Mouse (Mus musculus): ENCODE measurements around the gene Pygm. TPM values are rescaled to one million over a fixed set of nuclear protein-coding genes. Genes with fewer than 3 reads are reported as not detected.

The Pygm gene
- polyA plus RNA-seq, 1 experiment = not detected

- peaks cover 78% of the 10 kb centered on the region for H3K4me1 ChIP-seq (ENCODE audit: control insufficient read depth, insufficient read depth, low read length)
- H3K27ac ChIP-seq (ENCODE audit: insufficient read depth, low read depth, low read length) = peak overlapping the region; percentile 60; the same call in 1 of the 2 replicates
- TF ChIP-seq CTCF (IDR thresholded peaks at IDR 0.05; ENCODE audit: insufficient read depth, low read depth, low read length) (no peak), POLR2A (IDR thresholded peaks at IDR 0.05; ENCODE audit: insufficient read depth, low read depth, low read length) (no peak)
- no peak overlapping the region for H3K4me3 ChIP-seq (ENCODE audit: insufficient read depth, low read depth, low read length)
- 27% methylated on average over 13 of the region's 13 CpGs for WGBS
Measured at GRCm38 (mm10) chr19:6426703-6427500, 42.7 kb downstream of the Pygm start.

DNA sequence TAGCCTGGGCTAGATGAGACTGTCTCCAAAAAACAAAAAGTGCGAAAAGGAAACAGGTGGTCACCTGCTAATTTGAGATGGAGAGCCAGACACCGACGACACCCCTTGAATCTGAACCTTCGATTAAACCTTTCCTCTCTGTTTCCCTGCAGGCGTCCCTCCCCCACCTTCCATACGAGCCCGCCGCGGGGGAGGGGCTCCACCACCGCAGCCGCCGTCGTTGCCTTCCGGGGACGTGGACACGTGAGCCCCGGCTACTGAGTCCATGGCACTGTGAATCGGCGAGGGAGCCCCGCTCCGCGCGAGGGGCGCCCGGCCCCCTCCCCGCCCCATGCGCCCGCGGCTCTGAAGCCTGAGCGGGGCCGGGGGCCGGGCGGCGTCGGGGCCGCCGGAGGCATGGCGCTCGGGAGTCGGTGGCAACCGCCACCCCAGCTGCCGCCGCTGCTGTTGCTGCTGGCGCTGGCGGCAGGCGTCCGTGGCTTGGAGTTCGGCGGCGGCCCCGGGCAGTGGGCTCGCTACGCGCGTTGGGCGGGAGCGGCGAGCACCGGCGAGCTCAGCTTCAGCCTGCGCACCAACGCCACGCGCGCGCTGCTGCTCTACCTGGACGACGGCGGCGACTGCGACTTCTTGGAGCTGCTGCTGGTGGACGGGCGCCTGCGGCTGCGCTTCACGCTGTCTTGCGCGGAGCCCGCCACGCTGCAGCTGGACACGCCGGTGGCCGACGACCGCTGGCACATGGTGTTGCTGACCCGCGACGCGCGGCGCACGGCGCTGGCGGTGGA, 43.6 kb downstream of the Pygm start:
- Histone ChIP-seq H3K27ac (ENCODE audit: insufficient read depth, low read depth, low read length) (peak overlapping the region; percentile 5; the same call in 1 of the 2 replicates), H3K4me3 (ENCODE audit: insufficient read depth, low read depth, low read length) (peak overlapping the region; percentile 24), H3K4me1 (ENCODE audit: control insufficient read depth, insufficient read depth, low read length) (peaks cover 81% of the 10 kb centered on the region)
- 10% methylated on average over 94 of the region's 94 CpGs for WGBS
- no peak for TF ChIP-seq CTCF (IDR thresholded peaks at IDR 0.05; ENCODE audit: insufficient read depth, low read depth, low read length)
- no peak for TF ChIP-seq POLR2A (IDR thresholded peaks at IDR 0.05; ENCODE audit: insufficient read depth, low read depth, low read length)

DNA sequence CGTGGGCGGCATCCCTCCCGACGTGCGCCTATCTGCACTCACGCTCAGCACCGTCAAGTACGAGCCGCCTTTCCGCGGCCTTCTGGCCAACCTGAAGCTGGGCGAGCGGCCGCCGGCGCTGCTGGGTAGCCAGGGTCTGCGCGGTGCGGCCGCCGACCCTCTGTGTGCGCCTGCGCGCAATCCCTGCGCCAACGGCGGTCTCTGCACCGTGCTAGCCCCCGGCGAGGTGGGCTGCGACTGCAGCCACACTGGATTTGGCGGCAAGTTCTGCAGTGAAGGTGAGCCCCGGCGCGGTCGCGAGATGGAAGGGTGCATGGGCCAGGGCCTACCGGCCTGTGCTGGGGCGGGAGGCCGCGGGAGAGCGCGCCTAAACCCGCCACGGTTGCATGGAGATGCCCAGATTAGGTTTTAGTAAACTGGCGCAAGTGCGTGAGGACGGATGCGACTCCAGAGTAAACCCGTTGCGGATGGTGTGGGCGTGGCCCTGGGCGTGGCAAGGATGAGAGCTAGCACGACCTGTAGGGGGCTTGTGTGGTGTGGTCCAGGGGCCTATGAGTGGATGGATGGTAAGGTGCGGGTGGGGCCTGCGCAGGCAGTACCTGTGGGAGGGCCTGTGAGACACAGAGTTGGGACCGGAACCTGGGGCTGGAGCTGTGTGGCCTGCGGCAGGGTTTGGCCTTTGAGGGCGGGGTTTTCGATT, 44.5 kb downstream of the Pygm start:
- TF ChIP-seq CTCF (IDR thresholded peaks at IDR 0.05; ENCODE audit: insufficient read depth, low read depth, low read length) (no peak), POLR2A (IDR thresholded peaks at IDR 0.05; ENCODE audit: insufficient read depth, low read depth, low read length) (no peak)
- peak overlapping the region; percentile 24 for H3K4me3 ChIP-seq (ENCODE audit: insufficient read depth, low read depth, low read length)
- peak overlapping the region; percentile 5; the same call in 1 of the 2 replicates for H3K27ac ChIP-seq (ENCODE audit: insufficient read depth, low read depth, low read length)
- 28% methylated on average over 60 of the region's 60 CpGs for WGBS
- H3K4me1 ChIP-seq (ENCODE audit: control insufficient read depth, insufficient read depth, low read length) = peaks cover 81% of the 10 kb centered on the region

DNA sequence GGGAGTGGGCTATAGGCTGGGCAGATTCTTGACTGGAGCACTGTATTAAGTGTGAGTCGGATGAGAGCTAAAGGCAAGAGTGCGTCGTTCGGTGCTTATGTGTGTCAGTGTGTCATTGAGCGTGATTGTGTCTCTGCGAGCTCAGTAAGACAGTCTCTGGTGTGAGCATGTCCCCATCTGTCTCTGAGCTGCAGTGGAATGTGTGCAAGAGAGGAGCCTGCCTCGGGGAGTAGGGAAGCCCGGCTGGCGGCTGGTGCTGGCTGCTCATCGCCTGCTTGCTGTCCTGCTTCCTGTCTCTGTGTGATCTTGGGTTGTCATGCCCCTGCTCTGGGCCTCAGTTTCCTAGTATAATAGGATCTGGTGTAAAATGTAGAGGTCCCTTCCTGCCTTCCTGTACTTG, 58.8 kb downstream of the Pygm start:
- TF ChIP-seq POLR2A (IDR thresholded peaks at IDR 0.05; ENCODE audit: insufficient read depth, low read depth, low read length) (no peak), CTCF (IDR thresholded peaks at IDR 0.05; ENCODE audit: insufficient read depth, low read depth, low read length) (no peak)
- 34% methylated on average over 10 of the region's 10 CpGs for WGBS
- Histone ChIP-seq H3K4me1 (ENCODE audit: control insufficient read depth, insufficient read depth, low read length) (peaks cover 76% of the 10 kb centered on the region), H3K4me3 (ENCODE audit: insufficient read depth, low read depth, low read length) (no peak overlapping the region), H3K27ac (ENCODE audit: insufficient read depth, low read depth, low read length) (no peak overlapping the region)

GRCm38 (mm10) chr19:6445761-6446423, 61.7 kb downstream of the Pygm start:
- 19% methylated on average over 10 of the region's 10 CpGs for WGBS
- Histone ChIP-seq H3K4me3 (ENCODE audit: insufficient read depth, low read depth, low read length) (no peak overlapping the region), H3K27ac (ENCODE audit: insufficient read depth, low read depth, low read length) (peak overlapping the region; percentile 35), H3K4me1 (ENCODE audit: control insufficient read depth, insufficient read depth, low read length) (peaks cover 84% of the 10 kb centered on the region)
- no peak for TF ChIP-seq POLR2A (IDR thresholded peaks at IDR 0.05; ENCODE audit: insufficient read depth, low read depth, low read length)
- TF ChIP-seq CTCF (IDR thresholded peaks at IDR 0.05; ENCODE audit: insufficient read depth, low read depth, low read length) = no peak

DNA sequence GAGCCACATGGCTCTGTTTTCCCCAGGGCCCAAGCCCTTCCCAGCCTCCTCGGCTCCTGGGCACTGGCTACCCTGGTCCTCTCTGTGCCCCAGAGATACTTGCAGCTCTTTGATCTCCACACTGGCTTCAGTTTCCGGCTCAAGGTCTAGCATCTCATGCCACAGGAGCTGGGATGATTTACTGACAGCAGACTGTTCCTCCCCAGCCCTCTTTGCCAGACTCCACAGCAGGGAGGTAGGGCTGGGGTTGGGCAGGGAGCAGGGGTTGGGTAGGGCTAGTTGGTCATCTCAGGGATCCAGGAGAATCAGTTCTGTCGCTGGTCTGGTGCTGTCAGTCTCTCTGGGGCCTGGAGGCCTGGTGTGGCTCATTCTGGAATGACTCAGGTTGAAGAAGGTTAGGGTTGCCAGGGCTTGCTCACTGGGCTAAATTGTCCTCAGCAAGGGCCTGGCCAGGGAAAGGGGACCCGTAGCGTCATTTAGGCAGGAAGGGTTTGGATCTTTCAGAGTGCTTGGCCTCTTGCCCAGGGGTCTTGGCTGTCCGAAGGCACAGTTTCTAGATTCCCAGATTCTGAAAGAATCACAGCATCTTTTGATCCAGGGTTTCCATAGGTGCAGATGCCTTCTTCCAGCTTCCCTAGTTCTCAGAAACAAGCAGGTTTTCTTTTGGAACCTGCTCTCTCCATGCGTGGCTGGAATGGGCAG, 62.7 kb downstream of the Pygm start:
- 35% methylated on average over 7 of the region's 7 CpGs for WGBS
- Histone ChIP-seq H3K27ac (ENCODE audit: insufficient read depth, low read depth, low read length) (peak overlapping the region; percentile 35), H3K4me1 (ENCODE audit: control insufficient read depth, insufficient read depth, low read length) (peaks cover 84% of the 10 kb centered on the region), H3K4me3 (ENCODE audit: insufficient read depth, low read depth, low read length) (no peak overlapping the region)
- no peak for TF ChIP-seq CTCF (IDR thresholded peaks at IDR 0.05; ENCODE audit: insufficient read depth, low read depth, low read length)
- TF ChIP-seq POLR2A (IDR thresholded peaks at IDR 0.05; ENCODE audit: insufficient read depth, low read depth, low read length) = no peak

Other genes starting within 250 kb of the Pygm start
- not detected in 2 replicates for gene Batf2, start 243.4 kb upstream of the Pygm start, polyA plus RNA-seq (2012; ENCODE audit: insufficient read depth, insufficient read length, low replicate concordance, missing spikeins)
- gene Arl2, start 242.9 kb upstream of the Pygm start, polyA plus RNA-seq (2012; ENCODE audit: insufficient read depth, insufficient read length, low replicate concordance, missing spikeins) = not detected in 2 replicates
- gene Majin, start 200.0 kb upstream of the Pygm start, polyA plus RNA-seq (2012; ENCODE audit: insufficient read depth, insufficient read length, low replicate concordance, missing spikeins) = not detected in 2 replicates
- not detected in 2 replicates for gene Gpha2, start 158.0 kb upstream of the Pygm start, polyA plus RNA-seq (2012; ENCODE audit: insufficient read depth, insufficient read length, low replicate concordance, missing spikeins)
- gene Ppp2r5b, start 148.5 kb upstream of the Pygm start, polyA plus RNA-seq (2012; ENCODE audit: insufficient read depth, insufficient read length, low replicate concordance, missing spikeins) = not detected in 2 replicates
- gene Atg2a, start 142.7 kb upstream of the Pygm start, polyA plus RNA-seq (2012; ENCODE audit: insufficient read depth, insufficient read length, low replicate concordance, missing spikeins) = not detected in 2 replicates
- gene Ehd1, start 107.7 kb upstream of the Pygm start, polyA plus RNA-seq (2012; ENCODE audit: insufficient read depth, insufficient read length, low replicate concordance, missing spikeins) = not detected in 2 replicates
- gene Cdc42bpg, start 77.9 kb upstream of the Pygm start, polyA plus RNA-seq (2012; ENCODE audit: insufficient read depth, insufficient read length, low replicate concordance, missing spikeins) = not detected in 2 replicates
- gene Men1, start 49.4 kb upstream of the Pygm start, polyA plus RNA-seq (2012; ENCODE audit: insufficient read depth, insufficient read length, low replicate concordance, missing spikeins) = not detected in 2 replicates
- gene Map4k2, start 43.3 kb upstream of the Pygm start, polyA plus RNA-seq (2012; ENCODE audit: insufficient read depth, insufficient read length, low replicate concordance, missing spikeins) = 158 TPM in 1 of 2 replicates, not detected in the other
- 340 TPM in 1 of 2 replicates, not detected in the other for gene Sf1, start 20.7 kb upstream of the Pygm start, polyA plus RNA-seq (2012; ENCODE audit: insufficient read depth, insufficient read length, low replicate concordance, missing spikeins)
- 282 TPM in 1 of 2 replicates, not detected in the other for gene Rasgrp2, start 14.9 kb downstream of the Pygm start, polyA plus RNA-seq (2012; ENCODE audit: insufficient read depth, insufficient read length, low replicate concordance, missing spikeins)
- gene Nrxn2, start 34.3 kb downstream of the Pygm start, polyA plus RNA-seq (2012; ENCODE audit: insufficient read depth, insufficient read length, low replicate concordance, missing spikeins) = 202 and 263 TPM in 2 replicates
- gene Slc22a12, start 158.6 kb downstream of the Pygm start, polyA plus RNA-seq (2012; ENCODE audit: insufficient read depth, insufficient read length, low replicate concordance, missing spikeins) = not detected in 2 replicates

All from olfactory bulb, adult 2 months (tissue).